Mouse (Mus musculus): ENCODE measurements around the gene Mrln.

The Mrln gene

GRCm38 (mm10) chr10:70254666-70255065, 50.2 kb downstream of the Mrln start:
- no peak for DNase-seq (ENCODE audit: low spot score in 2 of 2)

GRCm38 (mm10) chr10:70255601-70256210, 51.2 kb downstream of the Mrln start:
- no peak for DNase-seq (ENCODE audit: low spot score in 2 of 2)

DNA sequence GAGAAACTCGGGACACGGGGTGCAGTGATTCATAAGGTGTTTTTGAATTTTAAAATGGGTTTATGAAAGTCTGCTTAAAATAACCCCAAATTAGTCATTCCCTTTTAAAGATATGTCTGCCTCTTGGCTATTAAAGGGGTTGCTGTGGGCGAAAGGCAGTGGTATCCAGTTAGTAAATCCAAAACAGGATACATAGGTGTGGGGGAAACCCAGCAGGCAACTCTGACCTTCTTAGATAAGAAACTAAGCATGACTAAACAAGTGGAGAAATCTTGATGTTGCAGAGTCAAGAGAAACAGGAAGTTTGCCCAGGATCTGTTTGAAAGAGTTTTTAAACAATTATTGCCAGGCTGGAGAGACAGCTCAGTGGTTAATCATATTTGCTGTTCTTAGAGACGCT, 52.6 kb downstream of the Mrln start:
- no peak for DNase-seq (ENCODE audit: low spot score in 2 of 2)

GRCm38 (mm10) chr10:70260904-70261303, 56.4 kb downstream of the Mrln start:
- no peak for DNase-seq (ENCODE audit: low spot score in 2 of 2)

- DNase-seq (ENCODE audit: low spot score in 2 of 2), result no peak
These were observed 57.6 kb downstream of the Mrln start for GRCm38 (mm10) chr10:70262051-70262450.

DNA sequence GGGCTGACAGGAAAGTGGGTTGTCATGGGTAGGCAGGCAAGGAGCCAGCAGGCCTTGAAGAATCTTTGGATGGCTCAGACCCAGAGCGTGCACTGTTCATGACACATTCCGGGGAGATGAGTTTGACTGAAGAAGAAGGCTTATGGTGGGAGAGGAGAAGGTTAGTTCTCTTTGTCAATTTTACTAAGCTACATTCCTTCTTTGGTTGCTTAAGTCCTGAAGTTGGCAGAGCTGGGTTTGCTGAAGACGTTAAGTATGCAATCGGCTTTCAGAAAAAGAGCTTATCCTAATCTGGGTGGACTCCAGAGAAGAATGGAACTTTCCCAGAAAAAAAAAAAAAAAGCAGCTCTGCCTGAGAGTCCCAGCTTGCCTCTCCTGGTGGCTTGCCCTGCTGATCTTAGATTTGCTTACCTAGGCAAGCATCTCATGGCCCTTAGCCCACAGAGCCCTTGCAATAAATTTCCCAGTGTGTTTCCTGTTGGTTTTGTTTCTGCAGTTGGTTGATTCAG, 59.3 kb downstream of the Mrln start:
- DNase-seq (ENCODE audit: low spot score in 2 of 2), result no peak

- DNase-seq (ENCODE audit: low spot score in 2 of 2), result no peak
These were observed 60.0 kb downstream of the Mrln start for GRCm38 (mm10) chr10:70264337-70265036.

GRCm38 (mm10) chr10:70266501-70266900, 62.0 kb downstream of the Mrln start:
- DNase-seq (ENCODE audit: low spot score in 2 of 2), result peak; percentile 43

DNA sequence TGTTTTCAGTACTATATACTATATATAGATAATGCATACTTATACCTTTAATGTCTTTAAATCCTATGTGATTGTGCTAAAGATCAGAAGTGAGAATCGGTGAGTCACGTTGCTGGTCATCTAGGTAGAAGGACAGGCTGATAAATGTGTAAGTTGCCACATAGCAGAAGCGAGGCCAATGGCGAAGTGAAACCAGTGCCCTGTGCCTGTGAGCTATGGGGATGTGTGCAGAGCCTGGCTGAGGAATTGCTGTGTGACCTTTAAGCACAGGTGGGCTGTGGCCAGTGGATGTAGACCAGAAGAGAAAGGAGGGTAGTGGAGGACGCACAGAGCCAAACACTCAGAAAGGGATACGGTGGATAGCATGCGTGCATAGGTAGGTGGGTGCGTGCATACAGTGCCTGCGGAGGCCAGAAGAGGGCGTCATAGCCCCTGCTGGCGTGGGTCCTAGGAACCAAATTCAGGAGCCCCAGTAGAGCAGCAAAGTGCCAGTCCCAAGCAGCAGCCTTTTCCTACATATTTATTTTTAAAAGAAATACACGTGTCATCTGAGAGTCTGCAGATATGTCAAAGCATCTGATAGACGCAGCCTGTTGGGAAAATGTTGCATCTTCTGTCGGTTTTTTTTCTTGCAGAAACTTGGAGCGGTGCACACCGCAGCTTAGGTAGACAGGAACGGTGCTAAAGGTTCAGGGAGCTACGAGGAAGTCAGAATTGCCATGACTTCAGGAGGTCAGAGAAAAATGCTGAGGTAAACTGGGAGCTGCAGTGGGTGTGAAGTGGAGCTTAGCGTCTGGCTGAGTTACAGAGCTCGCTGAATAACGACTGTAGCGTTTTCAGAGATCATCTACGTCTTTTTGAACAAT, 64.3 kb downstream of the Mrln start:
- no peak for DNase-seq (ENCODE audit: low spot score in 2 of 2)
